Mouse (Mus musculus) kidney, adult 18-20 months (tissue): ENCODE measurements around the gene Zfpm1.

Experiments used
- DNase-seq: peaks from one replicate; pipeline ENCODE4 v3.0.0; 2021

The Zfpm1 gene

DNA sequence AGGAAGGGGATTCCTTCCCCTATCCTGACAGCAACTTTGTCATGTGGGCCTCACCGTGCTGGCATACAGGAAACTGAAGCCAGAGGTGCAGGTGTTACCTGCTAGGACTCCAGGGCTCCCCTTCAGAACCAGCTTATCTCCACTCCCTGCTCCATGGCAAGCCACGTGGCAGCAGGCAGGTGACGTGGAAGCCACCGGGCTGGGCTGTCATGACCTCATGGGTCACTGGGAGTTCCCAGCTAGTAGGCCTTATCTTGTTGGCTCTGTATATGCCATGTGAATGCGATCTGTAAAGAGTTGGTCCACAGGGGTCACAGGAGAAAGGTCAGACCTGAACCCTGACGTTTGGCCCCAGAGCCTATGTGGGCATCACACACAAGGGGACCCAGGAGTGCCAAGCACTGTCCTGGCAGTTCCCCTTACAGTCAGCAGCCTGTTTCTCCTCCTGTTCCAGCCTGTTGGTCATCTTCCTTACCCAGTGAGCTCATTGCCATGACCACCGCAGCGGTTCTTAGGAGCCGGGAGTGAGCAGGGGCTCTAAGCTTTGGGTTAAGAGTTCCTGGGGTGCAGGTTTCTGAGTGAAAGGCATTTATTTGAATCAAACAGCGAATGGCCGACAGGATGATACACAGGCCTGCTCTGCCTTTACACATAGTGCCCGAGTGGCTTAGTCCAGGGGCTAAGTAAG is 48.6 kb downstream of the Zfpm1 start:
- no peak for DNase-seq

DNA sequence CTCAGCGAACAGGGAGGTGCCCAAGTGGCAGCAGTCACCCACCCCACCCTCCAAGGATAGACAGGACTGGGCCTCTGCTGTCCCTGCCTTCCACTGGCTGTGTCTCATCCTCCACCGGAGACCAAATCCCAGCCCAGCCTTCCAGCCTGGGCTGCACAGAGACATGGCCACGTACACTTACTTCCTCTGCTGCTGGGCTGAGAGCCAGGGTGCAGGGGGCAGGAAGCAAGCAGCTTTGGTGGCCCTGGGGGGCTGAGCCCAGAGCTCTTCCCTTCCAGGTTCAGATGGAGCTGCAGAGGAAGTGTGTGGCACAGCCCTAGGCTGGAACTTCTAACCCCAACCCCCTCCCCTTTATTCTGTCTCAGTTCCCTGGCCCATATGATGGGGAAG is 49.2 kb downstream of the Zfpm1 start:
- peak; percentile 56 for DNase-seq

DNA sequence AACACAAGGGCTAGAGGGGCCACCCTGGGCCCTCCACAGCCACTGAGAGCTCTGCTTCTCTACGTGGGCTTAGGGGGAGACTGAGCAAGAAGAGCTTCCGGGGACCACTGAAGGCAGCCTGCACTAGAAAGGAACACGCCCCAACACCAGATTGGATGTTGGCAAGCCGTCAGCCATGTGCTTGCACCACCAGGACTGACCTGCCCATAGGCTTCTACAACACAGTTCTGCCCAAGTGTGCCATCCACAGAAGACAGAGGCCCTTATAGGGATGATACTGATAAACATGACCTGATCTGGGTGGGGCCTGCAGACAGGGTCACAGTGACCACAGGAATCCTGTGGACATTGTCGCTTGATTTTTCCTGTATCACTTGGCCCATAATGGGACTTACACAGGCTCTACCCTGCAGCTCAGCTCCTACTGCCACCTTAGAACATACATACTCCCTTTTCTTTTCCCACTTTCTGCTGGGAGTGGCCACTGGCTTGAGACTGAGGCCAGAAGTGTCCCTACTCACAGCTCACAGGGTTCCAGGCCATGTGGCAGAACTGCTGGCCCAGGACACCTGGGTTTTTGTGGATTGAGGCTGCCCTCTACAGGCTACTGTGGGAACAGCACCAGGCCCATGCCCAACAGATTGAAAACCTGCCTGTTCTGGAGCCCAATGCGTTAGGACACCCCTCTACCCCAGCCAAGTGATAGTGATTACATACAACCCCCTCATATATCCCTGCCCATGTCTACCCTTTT is 51.0 kb downstream of the Zfpm1 start:
- peak; percentile 90 for DNase-seq

DNA sequence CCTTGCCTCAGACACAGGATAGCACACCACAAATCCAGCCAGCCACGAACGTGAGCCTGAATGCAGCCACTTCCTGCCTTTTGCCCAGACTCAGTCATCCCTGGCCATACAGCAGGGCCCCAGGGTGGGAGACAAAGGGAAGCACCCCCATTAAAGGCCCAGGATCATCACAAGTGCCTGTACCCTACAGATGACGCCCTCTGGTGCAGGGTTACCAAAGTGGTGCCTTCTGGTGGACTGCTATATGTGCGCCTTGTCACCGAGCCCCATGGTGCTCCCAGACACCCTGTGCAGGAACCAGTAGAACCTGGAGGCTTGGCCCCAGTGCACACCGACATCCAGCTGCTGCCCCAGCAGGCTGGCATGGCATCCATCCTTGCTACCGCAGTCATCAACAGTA is 51.6 kb downstream of the Zfpm1 start:
- no peak for DNase-seq

DNA sequence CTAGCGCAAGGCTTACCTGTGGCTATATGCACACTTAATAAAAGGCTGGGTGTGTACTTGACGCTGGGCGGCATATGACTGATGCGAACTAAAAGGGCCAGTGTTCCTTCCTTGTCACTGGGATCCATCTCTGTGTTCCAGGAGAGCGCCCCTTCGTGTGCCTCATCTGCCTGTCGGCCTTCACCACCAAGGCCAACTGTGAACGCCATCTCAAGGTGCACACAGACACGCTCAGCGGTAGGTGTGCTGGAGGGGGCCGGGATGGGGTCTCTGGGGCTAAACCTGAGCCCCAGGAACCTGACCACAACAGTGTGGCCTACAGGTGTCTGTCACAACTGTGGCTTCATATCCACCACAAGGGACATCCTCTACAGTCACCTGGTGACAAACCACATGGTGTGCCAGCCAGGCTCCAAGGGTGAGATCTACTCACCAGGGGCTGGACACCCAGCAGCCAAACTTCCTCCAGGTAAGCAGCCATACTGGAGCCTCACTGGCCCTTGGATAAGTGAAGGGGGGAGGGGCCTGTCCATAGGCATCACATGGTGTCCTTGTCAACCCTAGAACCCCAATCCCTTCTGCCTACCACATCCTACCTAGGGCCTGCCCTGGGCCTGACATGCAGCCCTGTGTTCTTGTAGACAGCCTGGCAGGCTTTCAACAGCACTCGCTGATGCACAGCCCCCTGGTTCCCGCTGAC is 53.0 kb downstream of the Zfpm1 start:
- no peak for DNase-seq

DNA sequence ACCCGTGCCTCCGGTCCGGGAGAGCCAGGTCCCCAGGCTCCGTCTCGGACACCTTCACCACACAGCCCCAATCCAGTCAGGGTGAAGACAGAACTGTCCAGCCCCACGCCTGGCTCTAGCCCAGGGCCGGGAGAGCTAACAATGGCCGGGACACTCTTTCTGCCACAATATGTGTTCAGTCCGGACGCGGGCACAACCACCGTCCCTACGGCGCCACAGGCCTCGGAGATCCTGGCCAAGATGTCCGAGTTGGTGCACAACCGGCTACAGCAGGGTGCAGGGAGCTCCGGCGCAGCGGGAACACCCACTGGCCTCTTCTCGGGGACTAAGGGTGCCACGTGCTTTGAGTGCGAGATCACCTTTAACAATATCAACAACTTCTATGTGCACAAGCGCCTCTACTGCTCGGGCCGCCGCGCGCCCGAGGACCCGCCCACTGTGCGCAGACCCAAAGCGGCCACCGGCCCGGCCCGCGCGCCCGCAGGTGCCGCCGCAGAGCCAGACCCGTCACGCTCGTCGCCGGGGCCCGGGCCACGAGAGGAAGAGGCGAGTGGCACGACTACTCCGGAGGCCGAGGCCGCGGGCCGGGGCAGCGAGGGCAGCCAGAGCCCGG is 53.8 kb downstream of the Zfpm1 start:
- peak; percentile 69 for DNase-seq

DNA sequence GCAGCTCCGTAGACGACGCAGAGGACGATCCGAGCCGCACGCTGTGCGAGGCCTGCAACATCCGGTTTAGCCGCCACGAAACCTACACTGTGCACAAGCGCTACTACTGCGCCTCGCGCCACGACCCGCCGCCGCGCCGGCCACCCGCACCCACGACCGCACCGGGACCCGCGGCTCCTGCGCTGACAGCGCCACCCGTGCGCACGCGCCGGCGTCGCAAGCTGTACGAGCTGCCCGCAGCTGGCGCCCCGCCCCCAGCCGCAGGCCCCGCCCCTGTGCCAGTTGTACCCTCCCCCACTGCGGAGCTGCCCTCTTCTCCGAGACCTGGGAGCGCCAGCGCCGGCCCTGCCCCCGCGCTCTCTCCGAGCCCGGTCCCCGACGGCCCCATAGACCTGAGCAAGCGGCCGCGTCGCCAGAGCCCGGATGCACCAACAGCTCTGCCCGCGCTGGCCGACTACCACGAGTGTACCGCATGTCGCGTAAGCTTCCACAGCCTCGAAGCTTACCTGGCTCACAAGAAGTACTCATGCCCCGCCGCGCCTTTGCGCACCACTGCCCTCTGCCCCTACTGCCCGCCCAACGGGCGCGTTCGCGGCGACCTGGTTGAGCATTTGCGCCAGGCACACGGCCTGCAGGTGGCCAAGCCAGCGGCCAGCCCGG is 54.4 kb downstream of the Zfpm1 start:
- DNase-seq: peak; percentile 73

DNA sequence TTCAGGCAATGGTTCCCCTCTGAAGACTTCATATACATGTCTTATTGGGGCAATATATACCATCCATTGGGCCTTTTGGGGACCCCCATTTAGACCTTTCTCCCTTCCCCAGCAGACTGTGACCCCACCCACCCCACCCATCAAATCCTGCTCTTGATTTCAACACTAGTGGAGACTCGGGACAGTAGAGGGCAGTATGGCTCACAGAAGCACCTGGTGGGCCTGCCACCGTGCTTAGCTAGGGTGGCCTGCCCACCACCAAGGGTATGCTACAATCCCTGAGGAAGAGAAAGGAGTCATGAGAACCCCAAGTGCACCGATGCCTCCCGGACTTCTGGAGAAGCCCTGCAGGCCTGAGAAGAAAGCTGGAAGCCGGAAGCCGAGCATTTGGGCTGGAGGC is 56.9 kb downstream of the Zfpm1 start:
- no peak for DNase-seq

DNA sequence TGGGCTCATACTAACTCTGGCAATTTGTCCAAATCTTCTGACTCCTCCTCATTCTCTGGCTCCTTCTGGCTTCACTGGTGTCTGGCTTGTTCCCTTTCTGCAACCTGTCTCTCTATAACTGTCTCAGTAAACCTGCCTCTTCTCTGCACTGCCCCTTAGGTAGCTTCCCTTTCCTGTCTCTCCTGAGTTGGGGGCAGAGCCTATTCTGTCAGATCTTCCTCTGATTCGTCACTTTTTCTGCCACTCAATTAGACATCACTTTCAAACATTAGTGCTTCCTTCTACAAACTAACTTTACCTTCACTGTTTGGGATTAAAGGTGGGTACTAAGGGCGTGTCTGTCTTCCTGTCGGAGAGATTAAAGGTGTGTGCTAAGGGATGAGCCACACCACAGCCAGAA is 58.8 kb downstream of the Zfpm1 start:
- no peak for DNase-seq

DNA sequence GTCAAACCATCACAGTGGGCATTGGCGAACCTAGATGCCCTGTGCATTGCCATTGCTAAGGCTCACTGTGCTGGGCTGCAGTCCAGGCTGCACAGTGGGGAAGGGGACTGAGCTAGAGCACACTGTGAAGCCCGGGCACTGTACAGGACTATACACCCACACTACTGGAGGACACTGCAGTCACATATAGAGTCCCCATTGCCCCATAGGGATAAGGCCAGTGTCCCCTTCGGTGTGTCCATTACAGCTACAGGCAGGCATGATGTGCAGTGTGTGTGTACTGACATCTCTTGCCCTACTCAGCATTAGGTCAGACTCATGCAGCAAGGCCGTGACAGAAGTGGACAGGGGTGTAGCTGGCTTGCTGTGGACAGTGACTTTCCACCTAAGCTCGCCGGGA is 59.8 kb downstream of the Zfpm1 start:
- no peak for DNase-seq

DNA sequence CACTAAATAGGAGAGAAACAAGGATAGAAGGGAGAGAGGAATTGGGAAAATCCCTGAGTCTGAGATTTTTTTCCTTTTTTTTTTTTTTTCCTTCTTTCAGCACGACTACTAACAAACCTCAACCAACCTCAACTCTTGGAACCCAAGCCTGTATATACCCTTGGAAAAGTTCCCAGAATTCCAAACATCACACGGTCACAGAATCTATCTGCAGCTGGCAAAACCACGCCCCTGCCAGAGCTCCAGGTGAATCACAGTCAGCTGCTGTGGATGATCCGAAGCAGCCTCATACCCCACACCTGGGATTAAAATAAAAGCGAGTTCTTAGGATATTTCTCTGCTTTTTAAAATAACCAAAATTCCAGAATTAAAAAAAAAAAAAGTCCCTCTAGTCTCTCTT is 60.4 kb downstream of the Zfpm1 start:
- no peak for DNase-seq

DNA sequence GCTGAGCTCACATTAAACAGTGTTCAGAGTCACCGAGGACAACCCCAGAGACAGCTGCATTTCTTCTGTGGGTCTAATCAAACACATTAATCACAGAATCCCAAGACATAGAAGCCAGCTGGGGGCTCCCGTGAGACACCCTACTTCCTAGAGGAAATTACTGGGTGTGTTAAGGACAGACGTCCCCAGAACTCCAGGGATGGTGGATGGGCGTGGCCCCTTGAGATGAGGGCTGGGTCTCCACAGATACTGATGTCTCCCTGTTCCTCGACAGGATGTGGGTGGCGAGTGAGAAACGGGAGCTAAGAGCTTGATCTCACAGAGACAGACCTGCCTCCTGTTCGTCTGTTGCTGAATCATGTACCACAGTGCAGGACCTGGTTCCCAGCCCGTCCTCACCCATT is 60.9 kb downstream of the Zfpm1 start:
- peak; percentile 33 for DNase-seq

DNA sequence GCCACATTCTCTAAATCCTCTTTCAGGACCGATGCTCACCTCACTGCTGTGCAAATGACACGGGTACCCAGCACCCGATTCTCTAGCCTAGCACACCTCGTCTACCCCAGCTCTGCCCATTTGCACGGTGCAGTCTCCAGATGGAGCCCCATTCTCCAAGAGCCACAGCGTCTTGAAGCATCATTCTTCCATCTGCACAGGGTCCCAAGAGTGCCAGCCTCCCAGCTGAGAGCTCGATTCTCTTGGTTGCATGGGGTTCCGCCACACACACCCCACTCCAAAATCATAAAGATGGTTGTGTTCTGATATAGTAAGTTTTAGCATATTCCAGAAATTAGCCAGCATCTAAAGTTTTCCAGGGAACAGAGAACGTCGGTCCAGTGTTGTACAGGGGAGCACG is 61.4 kb downstream of the Zfpm1 start:
- no peak for DNase-seq

DNA sequence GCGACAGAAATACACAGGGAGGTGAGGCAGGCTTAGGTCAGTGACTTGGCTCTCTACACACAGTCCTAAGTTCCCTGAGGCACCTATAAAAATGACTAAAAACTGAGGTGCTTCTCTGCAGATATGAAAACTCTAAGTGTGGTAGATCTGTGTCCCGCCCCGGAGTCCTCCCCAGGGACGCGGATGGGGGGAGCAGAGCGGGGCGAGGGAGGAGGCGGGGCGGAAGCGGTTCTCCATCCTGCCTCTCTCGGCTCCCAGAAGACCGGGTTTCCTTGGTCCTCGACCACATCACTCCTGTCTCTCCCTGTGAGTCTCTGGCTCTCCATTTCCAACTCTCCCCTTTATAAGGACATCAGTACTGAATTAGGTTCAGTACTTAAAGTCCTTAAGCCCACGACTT is 61.8 kb downstream of the Zfpm1 start:
- peak; percentile 35 for DNase-seq

DNA sequence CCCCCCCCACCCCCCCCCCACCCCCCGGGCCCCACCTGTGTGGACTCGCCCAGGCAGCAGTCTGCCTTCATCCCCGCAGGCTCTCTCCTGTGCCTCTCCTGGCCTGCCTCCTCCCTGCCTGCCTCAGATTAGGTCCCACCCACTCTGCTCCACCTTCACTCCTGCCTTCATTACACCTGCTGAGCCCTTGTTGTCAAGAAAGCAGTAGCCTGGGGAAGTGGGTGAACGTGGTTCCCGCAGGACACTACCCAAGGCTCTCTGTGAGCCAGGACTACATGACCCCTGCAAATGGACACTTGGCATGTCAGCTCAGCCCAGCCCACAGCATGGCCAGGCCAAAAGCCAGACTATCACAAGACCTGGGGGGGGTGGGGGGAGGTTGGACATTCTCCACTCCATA is 62.3 kb downstream of the Zfpm1 start:
- DNase-seq: no peak

DNA sequence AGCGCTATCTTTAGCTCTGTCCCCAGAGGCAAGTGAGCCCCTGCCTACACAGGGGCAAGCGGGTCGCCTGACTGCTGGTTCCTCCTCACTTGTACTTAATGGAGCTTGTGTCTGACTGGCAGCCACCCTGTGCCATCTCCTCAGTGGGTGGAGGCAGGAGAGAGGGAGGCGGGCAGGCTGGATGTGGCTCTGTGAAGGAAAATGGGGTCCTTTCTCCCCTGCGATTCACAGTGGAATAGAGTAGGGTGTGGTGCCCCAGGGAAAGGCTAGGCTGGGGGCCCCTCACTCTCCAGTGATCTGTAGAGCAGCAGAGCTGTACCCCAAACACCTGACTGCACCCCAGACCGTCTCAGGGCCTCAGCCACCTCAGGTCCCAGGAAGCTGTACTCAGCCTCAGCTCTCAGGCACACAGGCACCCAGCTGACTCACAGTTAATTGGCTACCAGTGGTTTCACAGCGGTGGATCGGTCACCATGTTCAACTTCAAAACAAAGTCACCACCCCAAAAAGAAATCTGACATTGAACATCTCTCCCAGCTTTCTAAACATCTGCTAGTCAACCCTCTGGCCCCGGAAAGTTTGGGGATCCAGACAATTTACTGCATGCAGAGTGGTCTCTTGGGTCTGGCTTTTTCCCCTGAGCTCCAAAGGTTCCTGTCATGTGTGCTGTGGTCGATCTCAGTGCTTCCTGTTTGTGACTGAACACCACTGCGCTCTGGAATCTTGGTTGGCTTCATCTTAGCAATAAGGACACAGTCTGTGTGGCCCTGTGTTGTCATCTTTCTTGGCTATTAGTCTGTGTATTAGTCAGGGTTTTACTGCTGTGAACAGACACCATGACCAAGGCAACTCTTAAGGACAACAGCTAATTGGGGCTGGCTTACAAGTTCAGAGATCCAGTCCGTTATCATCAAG is 63.5 kb downstream of the Zfpm1 start:
- DNase-seq: no peak

DNA sequence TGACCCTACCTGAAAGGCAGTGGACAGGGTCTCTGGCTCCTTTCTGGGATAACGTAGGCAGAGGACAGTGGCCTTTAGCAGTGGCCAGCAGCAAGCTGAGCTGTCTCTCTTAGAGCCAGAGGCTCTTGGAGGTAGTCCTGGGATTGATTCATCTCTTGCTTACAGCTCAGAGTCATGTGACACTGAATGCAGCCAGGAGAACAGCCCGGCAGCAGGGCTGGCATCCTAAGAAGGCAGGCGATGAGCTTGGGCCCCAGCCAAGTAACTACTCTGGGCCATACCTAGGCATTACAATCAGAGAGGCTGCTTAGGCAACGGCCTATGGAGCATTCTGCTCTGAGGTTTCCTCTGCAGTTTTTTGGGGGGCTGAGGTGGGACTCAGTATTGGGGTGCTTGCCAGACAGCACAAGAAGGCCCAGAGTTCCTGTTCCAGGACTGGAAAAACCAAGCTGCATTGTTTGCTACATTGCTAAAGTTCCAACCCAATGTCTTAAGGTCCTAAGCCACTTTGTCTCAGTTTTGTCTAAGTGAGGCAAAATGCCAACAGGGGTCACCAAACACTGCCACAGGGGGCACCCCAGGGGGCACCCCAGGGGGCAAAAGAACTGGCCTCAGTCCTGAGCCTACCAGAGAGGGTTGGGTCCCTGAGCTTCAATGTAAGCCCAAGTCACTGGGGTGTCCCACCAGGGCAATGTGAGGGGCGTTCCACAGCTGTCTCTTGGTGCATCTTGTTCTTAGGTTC is 66.0 kb downstream of the Zfpm1 start:
- DNase-seq: no peak

DNA sequence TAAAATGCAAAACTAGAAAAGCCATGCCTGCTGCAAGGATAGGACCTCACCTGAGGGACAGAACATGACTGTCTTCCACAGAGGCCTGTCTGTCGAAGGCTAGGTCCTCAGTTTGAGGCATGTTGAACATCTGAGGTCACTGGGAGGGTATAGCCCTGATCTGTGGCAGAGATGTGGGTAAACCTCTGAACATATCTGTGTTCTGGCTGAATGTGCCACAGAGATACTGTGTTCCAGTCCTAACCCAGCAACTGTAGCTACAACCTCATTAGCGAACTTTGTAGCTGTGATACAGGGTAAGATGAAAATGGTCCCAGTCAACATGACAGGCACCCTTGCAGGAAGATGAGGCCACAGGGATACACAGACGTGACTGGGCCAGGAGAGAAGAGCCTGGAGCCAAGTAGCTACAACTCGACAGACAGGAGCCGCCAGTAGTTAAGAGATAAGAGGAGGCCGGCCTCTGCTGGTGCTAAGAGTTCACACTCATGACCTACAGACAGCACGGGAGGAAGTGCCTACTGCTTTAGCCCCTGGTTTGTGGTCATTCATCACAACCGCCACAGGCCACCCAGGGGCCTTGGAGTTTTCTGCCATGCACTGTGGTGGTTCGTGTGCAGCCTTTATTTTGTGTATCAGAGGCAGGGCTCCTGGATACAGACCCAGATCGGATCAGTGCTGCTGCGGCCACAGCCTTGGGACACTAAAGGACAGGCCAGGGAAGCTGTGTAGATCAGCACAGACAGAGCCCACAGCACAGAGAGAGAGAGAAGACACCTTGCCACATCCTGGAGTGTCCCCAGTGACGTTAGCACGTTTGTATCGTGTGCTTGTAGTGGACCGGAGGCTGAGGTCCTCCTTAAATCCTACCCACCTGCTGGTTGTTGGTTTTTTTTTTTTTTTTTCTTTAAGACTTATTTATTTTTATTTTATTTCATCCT is 67.7 kb downstream of the Zfpm1 start:
- DNase-seq: no peak

DNA sequence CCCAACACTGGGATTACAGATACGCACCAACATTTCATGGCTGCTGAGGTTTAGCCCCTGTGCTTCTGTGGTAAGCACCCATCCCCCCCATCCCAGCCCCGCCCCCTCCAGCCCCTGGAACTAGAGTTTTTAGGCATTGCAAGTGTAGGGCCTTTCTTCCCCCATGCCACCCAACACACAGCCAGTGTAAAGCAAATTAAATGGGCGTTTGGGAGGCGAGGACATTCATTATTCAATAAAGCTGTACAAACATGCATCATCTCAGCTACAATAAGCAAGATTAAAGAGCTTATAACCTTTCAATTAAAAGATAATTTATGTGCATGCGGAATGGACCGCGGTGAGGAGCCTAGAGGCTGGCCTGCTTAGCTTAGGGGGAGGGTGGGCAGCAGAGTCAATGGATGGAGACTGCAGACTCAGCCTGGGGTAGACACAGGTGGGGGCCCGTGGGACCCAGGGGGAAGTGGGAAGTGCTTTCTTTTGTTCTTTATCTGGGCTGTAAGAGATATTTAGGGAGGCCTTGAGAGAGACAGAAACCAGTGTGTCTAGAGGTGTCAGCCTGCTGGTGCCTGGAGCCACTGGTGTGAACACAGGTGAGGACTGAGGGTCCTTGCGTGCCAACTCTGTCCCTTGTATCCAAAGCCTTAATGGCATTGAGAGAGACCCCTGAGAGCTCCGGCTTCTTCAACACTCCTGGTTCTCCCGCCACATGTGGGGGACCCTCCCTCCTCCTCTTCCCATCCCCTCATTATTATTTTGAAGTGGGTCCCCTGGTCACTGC is 68.6 kb downstream of the Zfpm1 start:
- no peak for DNase-seq
